Mouse (Mus musculus): Measurements from ENCODE around the gene Fibp. TPM values are rescaled to one million over a fixed set of nuclear protein-coding genes. Genes with fewer than 3 reads are reported as not detected.

Gene Fibp
- polyA plus RNA-seq, 1 experiment from 2014 or later = 25.9 TPM

DNA sequence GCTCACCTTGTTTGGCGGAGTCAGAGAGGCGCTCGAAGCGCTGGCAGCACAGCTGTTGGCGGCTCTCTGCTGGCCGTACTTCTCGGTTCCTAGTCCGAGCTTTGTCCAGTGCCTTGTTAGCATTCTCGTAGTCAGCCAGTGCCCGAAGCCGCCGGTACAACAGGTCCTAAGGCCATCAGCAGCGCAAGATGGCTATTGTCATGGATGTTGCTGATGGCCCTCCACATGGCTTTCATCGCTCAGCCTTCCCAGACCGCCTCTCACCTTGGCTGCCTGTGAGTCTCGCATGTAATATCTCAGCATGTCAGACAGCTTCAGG, 35.6 kb downstream of the Fibp start:
- Histone ChIP-seq H3K9ac (ENCODE audit: low read depth, low read length) (no peak overlapping the region), H3K9me3 (replicated peaks; ENCODE audit: control insufficient read depth, low read length) (no peaks in the 10 kb centered on the region), H3K4me1 (ENCODE audit: control insufficient read depth, low read depth, low read length) (peaks cover 6% of the 10 kb centered on the region), H3K27ac (ENCODE audit: low read length) (no peak overlapping the region), H3K4me2 (ENCODE audit: low read depth, low read length) (no peak overlapping the region), H3K4me3 (ENCODE audit: low read depth, low read length) (no peak overlapping the region), H3K27me3 (ENCODE audit: control insufficient read depth, insufficient read depth, low read depth, low read length) (no peaks in the 10 kb centered on the region), H3K36me3 (ENCODE audit: control insufficient read depth, insufficient read depth) (peaks cover 53% of the 10 kb centered on the region)
- WGBS (ENCODE audit: insufficient replicate concordance) = 90% methylated on average over 16 of the region's 16 CpGs
- no peak for ATAC-seq (ENCODE audit: low read depth)

DNA sequence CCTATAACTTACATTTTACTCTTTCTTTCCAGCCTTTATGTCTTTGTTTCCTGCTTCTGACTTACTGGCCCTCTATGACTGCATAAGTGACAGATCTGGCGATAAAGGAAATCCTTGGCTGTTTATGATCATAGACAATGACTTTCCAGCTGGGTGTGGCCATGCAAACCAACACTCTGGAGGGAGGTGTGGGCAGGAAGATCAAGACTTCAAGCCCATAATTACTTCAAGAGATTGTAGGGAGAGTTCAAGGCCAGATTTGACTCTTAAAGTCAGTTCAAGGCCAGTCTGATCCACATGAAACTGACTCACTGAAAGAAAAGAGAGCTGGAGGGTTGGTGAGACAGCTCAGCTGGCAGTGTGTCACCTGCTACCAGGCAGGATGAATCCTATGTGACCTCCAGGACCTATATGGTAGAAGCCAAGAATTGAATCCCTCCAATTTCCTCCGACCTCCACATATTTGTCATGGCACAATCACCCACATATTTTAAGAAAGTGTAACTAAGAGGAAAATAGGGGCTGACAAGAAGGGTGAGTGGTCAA, 40.0 kb downstream of the Fibp start:
- Histone ChIP-seq H3K27me3 (ENCODE audit: control insufficient read depth, insufficient read depth, low read depth, low read length) (no peaks in the 10 kb centered on the region), H3K36me3 (ENCODE audit: control insufficient read depth, insufficient read depth) (peaks cover 25% of the 10 kb centered on the region), H3K27ac (ENCODE audit: low read length) (no peak overlapping the region), H3K4me2 (ENCODE audit: low read depth, low read length) (no peak overlapping the region), H3K9me3 (replicated peaks; ENCODE audit: control insufficient read depth, low read length) (no peaks in the 10 kb centered on the region), H3K4me1 (ENCODE audit: control insufficient read depth, low read depth, low read length) (no peaks in the 10 kb centered on the region), H3K9ac (ENCODE audit: low read depth, low read length) (no peak overlapping the region), H3K4me3 (ENCODE audit: low read depth, low read length) (no peak overlapping the region)
- 70% methylated on average over 2 of the region's 2 CpGs for WGBS (ENCODE audit: insufficient replicate concordance)
- ATAC-seq (ENCODE audit: low read depth) = no peak

DNA sequence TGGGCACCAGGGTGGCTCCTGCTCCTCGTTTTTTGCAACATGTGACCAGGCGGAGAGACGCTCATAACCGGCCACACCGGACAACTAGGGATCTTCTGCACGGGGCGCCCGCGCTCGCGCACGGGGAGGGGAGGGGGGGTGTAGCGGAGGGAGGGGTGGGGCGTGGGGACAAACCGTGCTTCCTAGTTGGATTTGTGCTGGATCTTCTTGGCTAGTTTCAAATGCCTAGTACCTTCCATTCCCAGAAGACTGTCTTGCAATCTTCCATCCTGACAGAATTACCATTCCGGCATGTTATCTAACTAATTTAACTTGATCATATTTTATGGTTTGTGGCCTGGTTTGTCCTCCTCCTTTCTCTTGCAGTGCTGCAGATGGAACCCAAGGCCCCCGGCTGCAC, 43.3 kb downstream of the Fibp start, which contains the start of gene 1700020D05Rik:
1700020D05Rik (minus strand) TSS at position 101 of the 400 bp plus-strand sequence.
- peaks cover 2% of the 10 kb centered on the region; the same call in 1 of the 2 replicates for H3K4me1 ChIP-seq (ENCODE audit: control insufficient read depth, low read depth, low read length)
- no peaks in the 10 kb centered on the region for H3K9me3 ChIP-seq (replicated peaks; ENCODE audit: control insufficient read depth, low read length)
- H3K9ac ChIP-seq (ENCODE audit: low read depth, low read length) = no peak within 1 kb of the TSS
- 72% methylated on average over 17 of the region's 17 CpGs for WGBS (ENCODE audit: insufficient replicate concordance)
- ATAC-seq (ENCODE audit: low read depth) = no peak
- no peak within 1 kb of the TSS for H3K4me2 ChIP-seq (ENCODE audit: low read depth, low read length)
- H3K27me3 ChIP-seq (ENCODE audit: control insufficient read depth, insufficient read depth, low read depth, low read length) = no peaks in the 10 kb centered on the region
- no peak within 1 kb of the TSS for H3K27ac ChIP-seq (ENCODE audit: low read length)
- H3K36me3 ChIP-seq (ENCODE audit: control insufficient read depth, insufficient read depth) = no peaks in the 10 kb centered on the region
- H3K4me3 ChIP-seq (ENCODE audit: low read depth, low read length) = no peak within 1 kb of the TSS

DNA sequence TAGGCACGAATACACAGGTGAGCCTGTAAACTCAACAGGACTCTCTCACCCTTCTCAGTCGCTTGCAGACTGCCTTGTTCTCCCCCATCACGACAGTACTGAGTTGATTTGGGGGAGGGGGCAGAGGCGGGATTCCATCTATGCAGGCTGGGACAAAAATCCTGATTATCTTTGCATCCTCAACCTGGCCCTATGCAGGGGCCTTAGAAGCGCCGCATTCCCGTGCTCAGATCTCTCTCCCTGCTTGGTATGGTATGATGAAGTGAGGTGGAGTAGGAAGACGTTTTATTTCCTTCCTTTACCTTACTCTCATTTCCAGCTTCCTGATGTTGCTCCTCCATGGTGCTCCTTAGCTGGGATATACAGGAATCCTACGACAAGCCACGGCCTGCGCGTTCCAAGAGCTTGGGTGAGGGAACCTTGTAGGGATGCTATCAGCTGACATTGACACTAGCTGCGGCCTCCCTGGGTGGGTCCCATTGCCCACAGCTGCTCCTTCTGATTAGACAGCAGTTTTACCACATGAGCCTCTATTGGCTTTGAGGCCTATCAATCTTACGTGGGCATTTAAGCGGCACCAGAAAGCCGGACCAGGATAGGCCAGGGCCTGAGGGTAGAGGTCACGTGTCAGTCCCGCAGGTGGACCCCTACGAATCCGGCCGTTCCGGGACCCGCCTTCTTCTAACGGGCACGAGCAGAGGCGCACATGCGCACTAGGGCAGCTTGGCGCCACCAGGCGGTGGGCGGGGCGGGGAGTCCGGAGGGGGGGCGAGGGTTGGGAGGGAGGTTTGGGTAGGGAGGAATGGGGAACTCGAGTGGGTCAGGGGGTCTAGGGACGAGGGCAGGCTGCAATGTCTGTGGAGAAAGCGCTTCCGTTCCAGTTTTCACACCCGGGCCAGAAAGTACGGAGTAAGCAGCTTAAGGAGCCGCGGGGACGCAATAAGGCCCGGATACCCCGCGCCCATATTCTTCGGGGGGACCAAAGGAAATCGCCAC, 49.9 kb downstream of the Fibp start, which contains the start of gene Snx32:
Snx32 (minus strand) TSS at position 508 of the 996 bp plus-strand sequence.
- peak; percentile 99 for ATAC-seq (ENCODE audit: low read depth)
- H3K27ac ChIP-seq (ENCODE audit: low read length) = peak within 1 kb of the TSS; percentile 76
- H3K9ac ChIP-seq (ENCODE audit: low read depth, low read length) = peak within 1 kb of the TSS; percentile 70
- H3K9me3 ChIP-seq (replicated peaks; ENCODE audit: control insufficient read depth, low read length) = no peaks in the 10 kb centered on the region
- H3K36me3 ChIP-seq (ENCODE audit: control insufficient read depth, insufficient read depth) = no peaks in the 10 kb centered on the region
- no peaks in the 10 kb centered on the region for H3K27me3 ChIP-seq (ENCODE audit: control insufficient read depth, insufficient read depth, low read depth, low read length)
- H3K4me2 ChIP-seq (ENCODE audit: low read depth, low read length) = peak within 1 kb of the TSS; percentile 87
- peak within 1 kb of the TSS; percentile 69 for H3K4me3 ChIP-seq (ENCODE audit: low read depth, low read length)
- H3K4me1 ChIP-seq (ENCODE audit: control insufficient read depth, low read depth, low read length) = peaks cover 34% of the 10 kb centered on the region
- WGBS (ENCODE audit: insufficient replicate concordance) = 2% methylated on average over 46 of the region's 47 CpGs

DNA sequence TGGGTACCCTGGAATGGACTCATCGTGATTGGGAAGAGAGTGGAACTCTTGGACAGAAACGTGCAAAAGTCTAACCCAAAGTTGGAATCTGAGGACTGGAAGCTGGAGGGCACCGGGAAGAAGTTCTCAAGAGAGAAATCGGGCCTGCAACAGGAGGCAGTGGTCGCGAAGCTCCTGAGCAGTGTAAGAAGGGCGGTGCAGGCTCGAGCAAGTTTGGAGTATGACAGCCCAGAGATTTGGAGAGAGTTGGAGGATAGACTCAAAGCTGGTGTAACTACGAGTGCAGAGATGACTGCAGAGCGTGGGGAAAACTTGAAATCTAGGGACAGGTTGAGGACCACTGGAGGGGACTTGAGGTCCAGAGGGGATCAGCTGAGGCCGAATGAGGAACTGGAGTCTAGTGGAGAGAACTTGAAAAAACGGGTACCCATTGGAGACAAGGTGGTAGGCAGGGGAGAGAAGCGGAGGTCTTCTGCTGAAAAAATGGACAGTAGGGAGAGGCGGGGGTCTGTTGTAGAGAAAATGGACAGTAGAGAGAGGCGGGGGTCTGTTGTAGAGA, 50.7 kb downstream of the Fibp start:
- Histone ChIP-seq H3K4me3 (ENCODE audit: low read depth, low read length) (peak overlapping the region; percentile 69), H3K27ac (ENCODE audit: low read length) (peak overlapping the region; percentile 57), H3K4me1 (ENCODE audit: control insufficient read depth, low read depth, low read length) (peaks cover 34% of the 10 kb centered on the region), H3K27me3 (ENCODE audit: control insufficient read depth, insufficient read depth, low read depth, low read length) (no peaks in the 10 kb centered on the region), H3K36me3 (ENCODE audit: control insufficient read depth, insufficient read depth) (no peaks in the 10 kb centered on the region), H3K4me2 (ENCODE audit: low read depth, low read length) (peak overlapping the region; percentile 87), H3K9me3 (replicated peaks; ENCODE audit: control insufficient read depth, low read length) (no peaks in the 10 kb centered on the region), H3K9ac (ENCODE audit: low read depth, low read length) (peak overlapping the region; percentile 68)
- ATAC-seq (ENCODE audit: low read depth) = no peak
- 18% methylated on average over 15 of the region's 15 CpGs for WGBS (ENCODE audit: insufficient replicate concordance)

DNA sequence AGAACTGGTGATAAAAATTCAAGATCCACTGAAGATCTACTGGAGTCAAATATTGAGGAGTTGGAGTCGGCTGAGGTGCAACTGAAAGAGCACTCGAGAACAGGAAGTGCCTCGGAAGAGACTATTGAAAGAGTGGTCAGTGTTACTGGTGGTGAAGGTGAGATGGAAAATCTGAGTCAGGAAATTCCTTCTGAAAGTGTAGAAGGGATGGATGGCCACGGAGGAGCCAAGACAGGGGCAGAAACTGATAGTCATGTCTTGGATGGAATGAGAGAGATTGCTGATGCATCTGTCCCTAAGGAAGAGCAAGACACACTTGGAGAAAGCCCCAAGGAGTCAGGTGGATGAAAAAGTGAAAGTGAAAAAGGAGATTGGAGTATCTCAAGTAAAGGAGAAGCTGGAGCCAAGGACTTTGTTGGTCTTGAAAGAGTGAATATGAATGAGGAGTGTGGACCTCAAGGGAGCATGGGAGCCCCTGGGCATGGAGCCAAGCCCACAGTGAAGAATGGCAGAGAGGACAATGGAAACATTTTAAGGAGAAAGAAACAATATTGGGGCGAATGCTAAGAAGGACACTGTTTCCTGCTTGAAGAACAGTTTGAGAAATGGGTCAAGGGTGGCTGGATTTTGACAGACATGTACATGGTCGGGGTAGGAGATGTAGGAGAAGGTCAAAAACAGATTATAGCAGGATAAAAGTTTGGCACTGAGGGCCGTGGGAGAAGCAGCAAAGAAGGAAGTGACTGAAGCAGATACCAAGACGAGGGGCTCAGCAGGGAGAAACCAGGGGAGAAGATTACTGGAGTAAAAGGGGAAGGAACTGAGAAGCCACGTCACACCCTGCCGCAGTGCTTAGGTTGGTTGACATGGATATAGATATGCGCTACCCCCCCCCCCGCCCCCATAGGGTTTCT, 51.9 kb downstream of the Fibp start:
- H3K9ac ChIP-seq (ENCODE audit: low read depth, low read length) = no peak overlapping the region; the same call in 1 of the 2 replicates
- no peaks in the 10 kb centered on the region for H3K36me3 ChIP-seq (ENCODE audit: control insufficient read depth, insufficient read depth)
- ATAC-seq (ENCODE audit: low read depth) = no peak
- H3K9me3 ChIP-seq (replicated peaks; ENCODE audit: control insufficient read depth, low read length) = no peaks in the 10 kb centered on the region
- H3K4me3 ChIP-seq (ENCODE audit: low read depth, low read length) = peak overlapping the region; percentile 69
- H3K4me1 ChIP-seq (ENCODE audit: control insufficient read depth, low read depth, low read length) = peaks cover 34% of the 10 kb centered on the region
- peak overlapping the region; percentile 87 for H3K4me2 ChIP-seq (ENCODE audit: low read depth, low read length)
- peak overlapping the region; percentile 47 for H3K27ac ChIP-seq (ENCODE audit: low read length)
- 22% methylated on average over 12 of the region's 12 CpGs for WGBS (ENCODE audit: insufficient replicate concordance)
- no peaks in the 10 kb centered on the region for H3K27me3 ChIP-seq (ENCODE audit: control insufficient read depth, insufficient read depth, low read depth, low read length)

DNA sequence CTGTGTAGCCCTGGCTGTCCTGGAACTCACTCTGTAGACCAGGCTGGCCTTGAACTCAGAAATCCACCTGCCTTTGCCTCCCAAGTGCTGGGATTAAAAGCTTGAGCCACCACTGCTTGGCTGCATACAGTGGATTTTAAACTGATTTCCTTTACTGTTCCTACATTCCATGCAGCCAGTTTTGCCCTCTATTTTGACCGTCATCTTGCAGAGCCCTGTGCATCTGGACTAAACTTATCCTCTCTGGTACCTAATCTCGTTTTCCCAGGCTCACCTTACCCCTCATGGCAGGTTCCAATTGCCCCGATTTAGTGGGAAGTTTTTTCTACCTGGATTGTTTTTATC, 52.6 kb downstream of the Fibp start:
- no peak overlapping the region for H3K4me3 ChIP-seq (ENCODE audit: low read depth, low read length)
- no peak overlapping the region for H3K27ac ChIP-seq (ENCODE audit: low read length)
- H3K9me3 ChIP-seq (replicated peaks; ENCODE audit: control insufficient read depth, low read length) = no peaks in the 10 kb centered on the region
- 49% methylated on average over 3 of the region's 3 CpGs for WGBS (ENCODE audit: insufficient replicate concordance)
- no peak overlapping the region for H3K4me2 ChIP-seq (ENCODE audit: low read depth, low read length)
- H3K36me3 ChIP-seq (ENCODE audit: control insufficient read depth, insufficient read depth) = no peaks in the 10 kb centered on the region
- H3K4me1 ChIP-seq (ENCODE audit: control insufficient read depth, low read depth, low read length) = peaks cover 33% of the 10 kb centered on the region
- H3K27me3 ChIP-seq (ENCODE audit: control insufficient read depth, insufficient read depth, low read depth, low read length) = no peaks in the 10 kb centered on the region
- ATAC-seq (ENCODE audit: low read depth) = no peak
- H3K9ac ChIP-seq (ENCODE audit: low read depth, low read length) = no peak overlapping the region

All from liver, embryonic 16.5 days (tissue).